Mouse (Mus musculus) neutrophil, adult 59 days (primary cell): ENCODE measurements around the gene Acnat1. TPM values are rescaled to one million over a fixed set of nuclear protein-coding genes. Genes with fewer than 3 reads are reported as not detected.

Experiments used
- total RNA-seq, 2 experiments: library from RNA; stranded (reverse); gene quantifications; 1 replicate in 1 of 2; 2 replicates in 1 of 2; pipeline ENCODE4 v1.2.4; 2023

The Acnat1 gene
- total RNA-seq, result not detected

DNA sequence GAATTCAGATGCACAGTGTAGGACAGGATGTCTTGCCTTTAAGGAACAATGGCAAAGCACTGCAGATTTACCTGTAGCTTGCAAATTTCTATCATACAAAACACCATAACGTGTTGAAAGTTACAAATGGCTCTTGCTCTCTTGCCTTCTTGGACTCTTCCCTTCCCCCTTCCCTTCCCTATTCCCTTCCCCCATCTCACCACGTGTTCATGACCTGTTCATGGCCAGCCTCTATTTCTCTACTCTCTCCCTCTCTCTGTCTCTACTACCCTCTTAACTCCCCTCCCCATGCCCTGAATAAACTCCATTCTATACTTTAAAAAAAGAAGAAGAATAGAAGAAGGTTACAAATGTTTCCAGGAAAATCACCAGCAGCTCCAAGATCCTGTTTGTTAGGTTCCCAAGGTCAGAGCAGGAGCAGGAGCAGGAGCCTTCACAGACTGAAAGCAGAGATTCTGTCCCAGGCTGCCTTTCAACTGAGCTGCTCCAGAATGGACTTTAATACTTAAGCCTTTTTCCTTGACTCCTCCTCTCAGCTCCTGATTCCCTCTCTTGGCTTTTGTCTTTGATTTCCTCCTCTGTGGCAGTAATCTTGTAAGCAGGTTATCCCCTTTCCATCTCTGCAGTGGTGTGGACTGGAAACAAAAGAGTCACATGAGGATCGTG is at the start of gene Acnat1:
TSS of gene Acnat1 (minus strand) at position 478 of the 666 bp plus-strand sequence.

GRCm38 (mm10) chr4:49520572-49521340 is 47.0 kb upstream of the Acnat1 start, which contains the start of the genes Mrpl50 and Zfp189:
Gene Mrpl50 (minus strand): TSS chr4:49521093.
Gene Zfp189 (plus strand): TSS chr4:49521176.

DNA sequence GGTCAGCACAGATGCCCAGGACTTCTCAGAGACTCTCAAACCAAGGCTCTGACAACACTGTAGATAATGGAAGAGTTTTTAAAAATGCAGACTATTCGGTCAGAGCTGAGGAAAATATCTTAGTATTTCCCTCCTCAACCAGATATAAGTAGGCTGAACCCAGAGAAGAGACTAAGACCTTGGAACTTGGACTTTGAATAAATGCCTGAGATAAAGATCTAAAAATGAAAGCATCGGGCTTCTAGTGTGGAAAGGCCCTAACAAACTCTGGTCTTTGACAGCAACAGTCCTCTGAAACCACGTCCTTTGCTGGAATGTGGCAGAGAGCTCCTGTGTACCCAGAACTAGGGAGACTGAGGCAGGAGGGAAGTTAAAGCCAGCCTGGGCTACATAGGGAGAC is 32.7 kb upstream of the Acnat1 start, which contains the start of gene Baat:
TSS of gene Baat (minus strand) at position 172 of the 400 bp plus-strand sequence.

DNA sequence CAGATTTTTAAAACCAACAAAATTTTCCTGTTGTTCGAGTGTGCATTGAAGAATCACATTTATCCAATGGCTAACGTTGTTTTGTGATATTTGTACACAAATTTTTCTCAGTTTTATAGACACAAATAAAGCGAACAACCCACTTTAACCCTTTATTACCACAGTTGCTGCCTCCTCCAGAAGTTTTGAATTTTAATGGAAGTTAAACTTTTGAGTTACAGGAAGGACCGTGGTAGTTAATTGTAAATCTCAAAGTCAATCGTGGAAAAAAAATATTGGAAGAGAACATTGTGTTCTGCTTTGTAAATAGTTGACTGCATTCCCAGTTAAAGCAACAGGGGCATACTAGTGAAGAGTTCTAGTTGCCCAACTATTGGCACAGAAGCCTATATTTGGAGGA is 65.8 kb downstream of the Acnat1 start, which contains the start of gene Acnat2:
TSS of gene Acnat2 (minus strand) at position 195 of the 400 bp plus-strand sequence.

Other genes starting within 250 kb of the Acnat1 start
- gene Acnat2, start 65.8 kb downstream of the Acnat1 start, total RNA-seq, result not detected
- not detected for gene Baat, start 32.6 kb upstream of the Acnat1 start, total RNA-seq
- gene Mrpl50, start 47.2 kb upstream of the Acnat1 start, total RNA-seq, result 1 to 10 TPM; 6.5 to 6.9 TPM
- 1 to 10 TPM; 1.4 to 1.5 TPM for gene Zfp189, start 47.3 kb upstream of the Acnat1 start, total RNA-seq
- not detected for gene Aldob, start 75.6 kb upstream of the Acnat1 start, total RNA-seq
- gene Tmem246, start 124.0 kb upstream of the Acnat1 start, total RNA-seq, result under 1 TPM in 1 of 2 experiments, not detected in 1; 0.71 TPM
- 100 to 1,000 TPM; 104 to 108 TPM for gene Rnf20, start 158.1 kb upstream of the Acnat1 start, total RNA-seq
- not detected for gene Ppp3r2, start 208.1 kb upstream of the Acnat1 start, total RNA-seq